Mouse (Mus musculus) MEL (cell line): Measurements from ENCODE around the gene Slc25a17. TPM values are rescaled to one million over a fixed set of nuclear protein-coding genes. Genes with fewer than 3 reads are reported as not detected.

ENCODE experiments used
- DNase-seq: peaks from one replicate; pipeline ENCODE4 v3.0.0; 2011; ENCODE audit warnings: low read depth, low spot score
- H3K27ac ChIP-seq: 2 replicates; pipeline ENCODE4 v1.5.1; 2012; ENCODE audit warnings: low read depth, mild to moderate bottlenecking, control low read depth, low read length, moderate library complexity; ENCODE audit not compliant: control insufficient read depth
- H3K27me3 ChIP-seq, 2 experiments: fragments of 150-350 bp in 1 of 2; sonication (generic) in 1 of 2; 2 replicates each; pipeline ENCODE4 v1.6.1; 2012; ENCODE audit warnings: low read length in 2 of 2, mild to moderate bottlenecking in 2 of 2, improper control_type of control experiment in 1 of 2, moderate library complexity in 1 of 2; ENCODE audit not compliant: insufficient read depth in 2 of 2, control insufficient read depth in 1 of 2
- H3K36me3 ChIP-seq, 2 experiments: 2 replicates each; pipeline ENCODE4 v1.6.1; 2012 to 2014; ENCODE audit warnings: low read length in 2 of 2, improper control_type of control experiment in 1 of 2, inconsistent platforms in 1 of 2, mild to moderate bottlenecking in 1 of 2; ENCODE audit not compliant: insufficient read depth in 2 of 2, control insufficient read depth in 1 of 2
- H3K4me1 ChIP-seq, 2 experiments: fragments of 150-350 bp in 1 of 2; sonication (generic) in 1 of 2; 2 replicates each; pipeline ENCODE4 v1.6.1; 2012; ENCODE audit warnings: low read length in 2 of 2, improper control_type of control experiment in 1 of 2, mild to moderate bottlenecking in 1 of 2; ENCODE audit not compliant: insufficient read depth in 2 of 2, control insufficient read depth in 1 of 2
- H3K4me3 ChIP-seq, 2 experiments: fragments of 150-350 bp in 1 of 2; sonication (generic) in 1 of 2; 2 replicates each; pipeline ENCODE4 v1.5.1; 2012; ENCODE audit warnings: low read depth in 2 of 2, low read length in 2 of 2, mild to moderate bottlenecking in 2 of 2, moderate library complexity in 2 of 2, control low read depth in 1 of 2, improper control_type of control experiment in 1 of 2; ENCODE audit not compliant: control insufficient read depth in 1 of 2, insufficient read depth in 1 of 2
- H3K79me2 ChIP-seq: 2 replicates; pipeline ENCODE4 v1.6.1; 2012; ENCODE audit warnings: mild to moderate bottlenecking, low read length, moderate library complexity; ENCODE audit not compliant: control insufficient read depth, poor library complexity, insufficient read depth
- H3K9ac ChIP-seq: 2 replicates; pipeline ENCODE4 v1.6.1; 2012; ENCODE audit warnings: low read depth, mild to moderate bottlenecking, control low read depth, low read length, moderate library complexity; ENCODE audit not compliant: control insufficient read depth, poor library complexity, severe bottlenecking
- H3K9me3 ChIP-seq: fragments of 150-350 bp; sonication (generic); replicated peaks from 2 replicates; pipeline ENCODE4 v1.6.1; 2012; ENCODE audit warnings: mild to moderate bottlenecking, low read length, improper control_type of control experiment, moderate library complexity; ENCODE audit not compliant: insufficient read depth
- BHLHE40 ChIP-seq: IDR thresholded peaks from 2 replicates; pipeline ENCODE4 v1.6.1; 2012; ENCODE audit warnings: low read depth, mild to moderate bottlenecking, inconsistent platforms, low read length, improper control_type of control experiment, borderline replicate concordance
- CHD1 ChIP-seq: IDR thresholded peaks from 2 replicates; pipeline ENCODE4 v1.6.1; 2012; ENCODE audit warnings: low read depth, mild to moderate bottlenecking, inconsistent platforms, low read length, improper control_type of control experiment
- CTCF ChIP-seq, 3 experiments: IDR thresholded peaks in 2 of 3; conservative IDR thresholded peaks in 1 of 3; 2 replicates each; pipeline ENCODE4 v1.5.1; 2011 to 2012; ENCODE audit warnings: low read length in 3 of 3, low read depth in 2 of 3, mild to moderate bottlenecking in 2 of 3, improper control_type of control experiment in 1 of 3, inconsistent platforms in 1 of 3, mixed read lengths in 1 of 3, moderate library complexity in 1 of 3; ENCODE audit not compliant: control insufficient read depth in 1 of 3, insufficient read depth in 1 of 3, poor library complexity in 1 of 3, severe bottlenecking in 1 of 3
- E2F4 ChIP-seq: IDR thresholded peaks from 2 replicates; pipeline ENCODE4 v1.6.1; 2011; ENCODE audit warnings: low read depth, low read length, improper control_type of control experiment, borderline replicate concordance
- ELF1 ChIP-seq: IDR thresholded peaks from 2 replicates; pipeline ENCODE4 v1.6.1; 2014; ENCODE audit warnings: low read depth, mild to moderate bottlenecking, inconsistent platforms, low read length, improper control_type of control experiment, moderate library complexity
- EP300 ChIP-seq, 2 experiments: IDR thresholded peaks; 2 replicates each; pipeline ENCODE4 v1.6.1; 2011; ENCODE audit warnings: improper control_type of control experiment in 2 of 2, low read length in 2 of 2, low read depth in 1 of 2, mild to moderate bottlenecking in 1 of 2
- ETS1 ChIP-seq: IDR thresholded peaks from 2 replicates; pipeline ENCODE4 v1.6.1; 2012; ENCODE audit warnings: low read depth, mild to moderate bottlenecking, inconsistent platforms, low read length, improper control_type of control experiment, moderate library complexity
- GABPA ChIP-seq: IDR thresholded peaks from 2 replicates; pipeline ENCODE4 v1.6.1; 2012; ENCODE audit warnings: low read depth, mild to moderate bottlenecking, inconsistent platforms, low read length, improper control_type of control experiment, moderate library complexity
- GATA1 ChIP-seq: IDR thresholded peaks from 2 replicates; pipeline ENCODE4 v1.6.1; 2011; ENCODE audit warnings: low read depth, low read length, improper control_type of control experiment
- JUND ChIP-seq: IDR thresholded peaks from 2 replicates; pipeline ENCODE4 v1.6.1; 2011; ENCODE audit warnings: low read depth, mild to moderate bottlenecking, improper control_type of control experiment, low read length
- MAX ChIP-seq: IDR thresholded peaks from 2 replicates; pipeline ENCODE4 v1.6.1; 2011; ENCODE audit warnings: low read length, improper control_type of control experiment
- MAZ ChIP-seq: IDR thresholded peaks from 2 replicates; pipeline ENCODE4 v1.6.1; 2012; ENCODE audit warnings: low read depth, mild to moderate bottlenecking, inconsistent platforms, low read length, improper control_type of control experiment
- MYB ChIP-seq: IDR thresholded peaks from 2 replicates; pipeline ENCODE4 v1.6.1; 2011; ENCODE audit warnings: mild to moderate bottlenecking, low read depth, low read length, improper control_type of control experiment
- MYC ChIP-seq: IDR thresholded peaks from 2 replicates; pipeline ENCODE4 v1.6.1; 2011; ENCODE audit warnings: low read depth, mild to moderate bottlenecking, low read length, improper control_type of control experiment, moderate library complexity
- NELFE ChIP-seq: IDR thresholded peaks from 2 replicates; pipeline ENCODE4 v1.6.1; 2011; ENCODE audit warnings: low read depth, low read length, improper control_type of control experiment
- NRF1 ChIP-seq: IDR thresholded peaks from 2 replicates; pipeline ENCODE4 v1.6.1; 2014; ENCODE audit warnings: low read depth, mild to moderate bottlenecking, inconsistent platforms, low read length, improper control_type of control experiment, moderate library complexity; ENCODE audit not compliant: poor library complexity, insufficient read depth, severe bottlenecking
- POLR2A ChIP-seq, 2 experiments: IDR thresholded peaks; 2 replicates each; pipeline ENCODE4 v1.6.1; 2011 to 2012; ENCODE audit warnings: low read length in 2 of 2, mild to moderate bottlenecking in 2 of 2, control low read depth in 1 of 2, improper control_type of control experiment in 1 of 2, low read depth in 1 of 2, moderate library complexity in 1 of 2; ENCODE audit not compliant: control insufficient read depth in 1 of 2, insufficient read depth in 1 of 2, poor library complexity in 1 of 2
- POLR2AphosphoS5 ChIP-seq: IDR thresholded peaks from 2 replicates; pipeline ENCODE4 v1.6.1; 2012; ENCODE audit warnings: low read depth, borderline replicate concordance, mild to moderate bottlenecking, inconsistent platforms, low read length, moderate library complexity, mixed read lengths
- RAD21 ChIP-seq: IDR thresholded peaks from 2 replicates; pipeline ENCODE4 v1.6.1; 2011; ENCODE audit warnings: mild to moderate bottlenecking, low read depth, low read length, improper control_type of control experiment
- SIN3A ChIP-seq: IDR thresholded peaks from 2 replicates; pipeline ENCODE4 v1.6.1; 2012; ENCODE audit warnings: low read length, improper control_type of control experiment, inconsistent platforms
- SMC3 ChIP-seq: IDR thresholded peaks from 2 replicates; pipeline ENCODE4 v1.6.1; 2011; ENCODE audit warnings: low read depth, low read length, improper control_type of control experiment
- TAL1 ChIP-seq: IDR thresholded peaks from 2 replicates; pipeline ENCODE4 v1.6.1; 2012; ENCODE audit warnings: mild to moderate bottlenecking, inconsistent platforms, low read length, moderate library complexity, mixed read lengths
- TBP ChIP-seq: IDR thresholded peaks from 2 replicates; pipeline ENCODE4 v1.8.0; 2011; ENCODE audit warnings: low read depth, low read length, improper control_type of control experiment
- UBTF ChIP-seq: IDR thresholded peaks from 2 replicates; pipeline ENCODE4 v1.6.1; 2012; ENCODE audit warnings: low read depth, mild to moderate bottlenecking, inconsistent platforms, low read length, improper control_type of control experiment, moderate library complexity, borderline replicate concordance; ENCODE audit not compliant: insufficient read depth
- USF1 ChIP-seq: IDR thresholded peaks from 2 replicates; pipeline ENCODE4 v1.6.1; 2014; ENCODE audit warnings: low read depth, mild to moderate bottlenecking, inconsistent platforms, low read length, improper control_type of control experiment, moderate library complexity
- ZC3H11A ChIP-seq: IDR thresholded peaks from 2 replicates; pipeline ENCODE4 v1.6.1; 2012; ENCODE audit warnings: low read depth, mild to moderate bottlenecking, inconsistent platforms, low read length, improper control_type of control experiment
- ZKSCAN1 ChIP-seq: IDR thresholded peaks from 2 replicates; pipeline ENCODE4 v1.6.1; 2012; ENCODE audit warnings: low read depth, mild to moderate bottlenecking, inconsistent platforms, low read length, improper control_type of control experiment, moderate library complexity
- ZMIZ1 ChIP-seq: IDR thresholded peaks from 2 replicates; pipeline ENCODE4 v1.6.1; 2012; ENCODE audit warnings: low read depth, mild to moderate bottlenecking, inconsistent platforms, low read length, improper control_type of control experiment, moderate library complexity
- ZNF384 ChIP-seq: IDR thresholded peaks from 2 replicates; pipeline ENCODE4 v1.6.1; 2012; ENCODE audit warnings: low read depth, mild to moderate bottlenecking, inconsistent platforms, low read length, improper control_type of control experiment
- polyA plus RNA-seq, 2 experiments: library from polyadenylated mRNA; stranded (reverse) in 1 of 2; unstranded in 1 of 2; fragments of >175 nt in 1 of 2; fragments of >200 nt in 1 of 2; gene quantifications; 2 replicates each; pipeline versions ENCODE4 v1.2.1 to v1.2.4; 2012; ENCODE audit warnings: low replicate concordance in 2 of 2, low read depth in 1 of 2; ENCODE audit not compliant: insufficient read length in 2 of 2, insufficient read depth in 1 of 2, missing spikeins in 1 of 2
- total RNA-seq: library from RNA; depleted of rRNA; stranded (reverse); fragments of 300-350 nt; gene quantifications from 2 replicates; pipeline ENCODE4 v1.2.3, GENCODE M21; 2012

Slc25a17 gene
- total and polyA plus RNA-seq, 3 experiments = 40.6 to 64.1 TPM; not detected in 1

GRCm38 (mm10) chr15:81324979-81325378, 35.6 kb downstream of the Slc25a17 start:
- TF ChIP-seq CHD1 (no peak), SMC3 (no peak), GABPA (no peak), TBP (no peak), NELFE (no peak), ETS1 (no peak), USF1 (no peak), CTCF (IDR thresholded peaks at IDR 0.05 in 2 of 3, conservative IDR thresholded peaks at IDR 0.05 in 1 of 3; ENCODE audit: control insufficient read depth in 1 of 3, insufficient read depth in 1 of 3, low read depth in 2 of 3, low read length in 3 of 3, poor library complexity in 1 of 3, severe bottlenecking in 1 of 3) (no peak), EP300 (IDR thresholded peaks at IDR 0.05; ENCODE audit: low read depth in 1 of 2, low read length in 2 of 2) (no peak), UBTF (no peak), ZNF384 (no peak), E2F4 (no peak), POLR2AphosphoS5 (no peak), MAZ (no peak), BHLHE40 (no peak), MYC (no peak), MYB (no peak)
- TF ChIP-seq, all 39 proteins: peak for 0
- Histone ChIP-seq H3K36me3 (peaks cover 0 to 7% of the 10 kb centered on the region in 2 experiments; a peak in 2 of 4 replicates), H3K79me2 (no peaks in the 10 kb centered on the region)

GRCm38 (mm10) chr15:81320137-81320536, 40.5 kb downstream of the Slc25a17 start:
- no peaks in the 10 kb centered on the region for H3K4me1 ChIP-seq
- no peak for DNase-seq
- no peaks in the 10 kb centered on the region for H3K9me3 ChIP-seq
- peaks cover 0 to 10% of the 10 kb centered on the region in 2 experiments; a peak in 2 of 4 replicates for H3K36me3 ChIP-seq
- TF ChIP-seq MAX (no peak), RAD21 (no peak), ETS1 (no peak), JUND (no peak), BHLHE40 (no peak), MYB (no peak), GABPA (no peak), TBP (no peak), NRF1 (no peak), SIN3A (no peak), SMC3 (no peak), TAL1 (no peak), ELF1 (no peak), GATA1 (no peak), NELFE (no peak), ZMIZ1 (no peak), ZC3H11A (no peak), POLR2A (IDR thresholded peaks at IDR 0.05; ENCODE audit: control insufficient read depth in 1 of 2, insufficient read depth in 1 of 2, low read depth in 1 of 2, low read length in 2 of 2, poor library complexity in 1 of 2) (no peak), ZKSCAN1 (no peak)
- H3K4me3 ChIP-seq = no peak overlapping the region
- no peak overlapping the region for H3K9ac ChIP-seq
- H3K27ac ChIP-seq = no peak overlapping the region
- H3K79me2 ChIP-seq = no peaks in the 10 kb centered on the region
- no peaks in the 10 kb centered on the region for H3K27me3 ChIP-seq

More at GRCm38 (mm10) chr15:81324979-81325378, 35.6 kb downstream of the Slc25a17 start:
- no peaks in the 10 kb centered on the region for H3K4me1 ChIP-seq
- no peak overlapping the region for H3K27ac ChIP-seq
- H3K4me3 ChIP-seq = no peak overlapping the region
- DNase-seq = no peak
- H3K9ac ChIP-seq = no peak overlapping the region
- no peaks in the 10 kb centered on the region for H3K9me3 ChIP-seq
- no peaks in the 10 kb centered on the region for H3K27me3 ChIP-seq
